Mouse (Mus musculus): ENCODE data around the gene Ccdc149.

GRCm38 (mm10) chr5:52519921-52520320 is 48.6 kb upstream of the Ccdc149 start:
- TF ChIP-seq CTCF (conservative IDR thresholded peaks at IDR 0.05 in 1 of 2, IDR thresholded peaks at IDR 0.05 in 1 of 2; ENCODE audit: low read depth in 2 of 2, low read length in 2 of 2) (no peak), MAX (IDR thresholded peaks at IDR 0.05; ENCODE audit: low read length) (no peak), USF1 (IDR thresholded peaks at IDR 0.05; ENCODE audit: low read depth, low read length) (no peak), SIN3A (IDR thresholded peaks at IDR 0.05; ENCODE audit: low read length) (no peak), EP300 (IDR thresholded peaks at IDR 0.05; ENCODE audit: low read length) (no peak), TBP (conservative IDR thresholded peaks at IDR 0.05; ENCODE audit: low read depth, low read length) (no peak), POLR2A (IDR thresholded peaks at IDR 0.05; ENCODE audit: low read depth, low read length) (no peak), CHD1 (IDR thresholded peaks at IDR 0.05; ENCODE audit: low read depth, low read length) (no peak), ETS1 (conservative IDR thresholded peaks at IDR 0.05; ENCODE audit: low read depth, low read length) (no peak)
